In genomic region chr3:85878911-85879310, GRCm38 (mm10) we compare ENCODE assay signal across 28 mouse cellular contexts. TPM values are rescaled to one million over a fixed set of nuclear protein-coding genes. Genes with fewer than 3 reads are reported as not detected.
A peak's percentile ranks its signal among the peaks of the same experiment; 100 is the strongest.
DNase-seq lines count a peak whose midpoint lies in the region; ATAC-seq lines count a peak whose summit lies in the region.
"Had no signal": no experiment of that assay in that cellular context is flagged by ENCODE, and none has a peak within 500 bp of the region (broad histone marks: within the 10 kb centered on the region; RNA-seq: fewer than 3 reads in every experiment).

No protein-coding gene starts in this region.

- peaks cover 13 to 35% of the 10 kb centered on the region in 2 experiments for H3K4me1 ChIP-seq in heart, embryonic 14.5 days (ENCODE audit: control insufficient read depth in 2 of 2, insufficient read depth in 2 of 2, low read length in 2 of 2)
- H3K4me1 ChIP-seq in midbrain, embryonic 11.5 days (ENCODE audit: control insufficient read depth, insufficient read depth, low read length): no peaks in the 10 kb centered on the region
- H3K4me1 ChIP-seq in midbrain, embryonic 15.5 days: no peaks in the 10 kb centered on the region
- H3K4me1 ChIP-seq: embryonic facial prominence, embryonic 13.5 days; forebrain, embryonic 10.5 days; forebrain, embryonic 15.5 days; hindbrain, embryonic 13.5 days; neural tube, embryonic 15.5 days had no signal

- no peak for ATAC-seq in heart, embryonic 14.5 days (ENCODE audit: insufficient number of reproducible peaks, insufficient read depth, low FRiP score, low read depth)
- ATAC-seq in midbrain, embryonic 11.5 days (ENCODE audit: low FRiP score): no peak
- no peak for ATAC-seq in midbrain, embryonic 15.5 days (replicated peaks)
- ATAC-seq: forebrain, embryonic 15.5 days; intestine, postnatal 0 days had no signal

- DNase-seq in heart, postnatal 36 days: no peak
- DNase-seq in kidney, postnatal 36 days: peak; percentile 10 to 21
- DNase-seq in kidney, postnatal 10 days: no peak
- DNase-seq in midbrain, embryonic 11.5 days (ENCODE audit: low spot score, missing footprints): peak; percentile 54
- DNase-seq in lung, postnatal 36 days: peak; percentile 50
- no peak for DNase-seq in embryo, embryonic 11 days
- DNase-seq: adrenal gland, postnatal 25 days; B cell, adult 2 months; cerebellum, adult 11-12 months; cerebellum, adult 9-11 months; layer of hippocampus, adult 9-11 months; liver; midbrain, embryonic 14.5 days; retina, postnatal 1 day; right cerebral cortex, postnatal 14 days; thymus, postnatal 4 days had no signal

- H3K36me3 ChIP-seq in heart, embryonic 14.5 days (ENCODE audit: control insufficient read depth, insufficient read depth, low read length): no peaks in the 10 kb centered on the region
- H3K36me3 ChIP-seq in midbrain, embryonic 11.5 days (ENCODE audit: control insufficient read depth, insufficient read depth, low read length): no peaks in the 10 kb centered on the region
- H3K36me3 ChIP-seq in midbrain, embryonic 15.5 days (replicated peaks): no peaks in the 10 kb centered on the region
- H3K36me3 ChIP-seq: embryonic facial prominence, embryonic 13.5 days; forebrain, embryonic 10.5 days; forebrain, embryonic 15.5 days; hindbrain, embryonic 13.5 days; neural tube, embryonic 15.5 days had no signal

- H3K27ac ChIP-seq in heart, embryonic 14.5 days (replicated peaks in 1 of 2; ENCODE audit: control insufficient read depth in 1 of 2, insufficient read depth in 1 of 2, low read depth in 2 of 2, low read length in 2 of 2): peak overlapping the region in 1 of 2 experiments; percentile 37; a peak in 2 of 4 replicates
- H3K27ac ChIP-seq in midbrain, embryonic 11.5 days (ENCODE audit: low read depth, low read length): no peak overlapping the region
- H3K27ac ChIP-seq in midbrain, embryonic 15.5 days: no peak overlapping the region
- H3K27ac ChIP-seq: embryonic facial prominence, embryonic 13.5 days; forebrain, embryonic 10.5 days; forebrain, embryonic 15.5 days; hindbrain, embryonic 13.5 days; liver, embryonic 14.5 days; macrophage; neural tube, embryonic 15.5 days had no signal

- H3K4me2 ChIP-seq in heart, embryonic 14.5 days (ENCODE audit: low read length): peak overlapping the region; percentile 6; the same call in 1 of the 2 replicates
- H3K4me2 ChIP-seq in midbrain, embryonic 11.5 days: no peak overlapping the region
- H3K4me2 ChIP-seq in midbrain, embryonic 15.5 days: no peak overlapping the region
- H3K4me2 ChIP-seq: embryonic facial prominence, embryonic 13.5 days; forebrain, embryonic 15.5 days; hindbrain, embryonic 13.5 days; neural tube, embryonic 15.5 days had no signal

- intact Hi-C loops in heart, postnatal 36 days (cut with DNase I): no loop called here

- no peaks in the 10 kb centered on the region for H3K27me3 ChIP-seq in heart, embryonic 14.5 days (ENCODE audit: control insufficient read depth, insufficient read depth, low read length)
- no peaks in the 10 kb centered on the region for H3K27me3 ChIP-seq in midbrain, embryonic 11.5 days (ENCODE audit: control insufficient read depth, insufficient read depth, low read length)
- H3K27me3 ChIP-seq in midbrain, embryonic 15.5 days (replicated peaks): no peaks in the 10 kb centered on the region
- H3K27me3 ChIP-seq: embryonic facial prominence, embryonic 13.5 days; forebrain, embryonic 15.5 days; hindbrain, embryonic 13.5 days; neural tube, embryonic 15.5 days had no signal

- WGBS in heart, embryonic 14.5 days: 28% methylated on average over 5 of the region's 5 CpGs
- WGBS in midbrain, embryonic 11.5 days: 83% methylated on average over 5 of the region's 5 CpGs
- WGBS in midbrain, embryonic 15.5 days: 88% methylated on average over 5 of the region's 5 CpGs

- no peak overlapping the region for H3K4me3 ChIP-seq in heart, embryonic 14.5 days (ENCODE audit: control insufficient read depth in 1 of 2, insufficient read depth in 1 of 2, low read depth in 1 of 2, low read length in 2 of 2)
- no peak overlapping the region for H3K4me3 ChIP-seq in midbrain, embryonic 11.5 days (ENCODE audit: low read depth, low read length)
- H3K4me3 ChIP-seq in midbrain, embryonic 15.5 days: no peak overlapping the region
- H3K4me3 ChIP-seq: embryonic facial prominence, embryonic 13.5 days; forebrain, embryonic 10.5 days; forebrain, embryonic 15.5 days; hindbrain, embryonic 13.5 days; neural tube, embryonic 15.5 days had no signal

- H3K9ac ChIP-seq in heart, embryonic 14.5 days (ENCODE audit: low read length): no peak overlapping the region
- H3K9ac ChIP-seq in midbrain, embryonic 11.5 days (ENCODE audit: low read length): no peak overlapping the region
- no peak overlapping the region for H3K9ac ChIP-seq in midbrain, embryonic 15.5 days
- H3K9ac ChIP-seq: embryonic facial prominence, embryonic 13.5 days; forebrain, embryonic 15.5 days; hindbrain, embryonic 13.5 days; liver, embryonic 14.5 days; neural tube, embryonic 15.5 days had no signal

- H3K9me3 ChIP-seq in heart, embryonic 14.5 days (ENCODE audit: control insufficient read depth, low read length): no peaks in the 10 kb centered on the region
- H3K9me3 ChIP-seq in midbrain, embryonic 11.5 days (ENCODE audit: control insufficient read depth, low read length): no peaks in the 10 kb centered on the region
- no peaks in the 10 kb centered on the region for H3K9me3 ChIP-seq in midbrain, embryonic 15.5 days
- H3K9me3 ChIP-seq: embryonic facial prominence, embryonic 13.5 days; forebrain, embryonic 10.5 days; forebrain, embryonic 15.5 days; hindbrain, embryonic 13.5 days; neural tube, embryonic 15.5 days had no signal

RNA-seq across cellular contexts. Expression of gene Glt28d2, which starts 8.4 kb away (rescaled TPM):
- polyA plus RNA-seq in heart, embryonic 14.5 days (2014; fragmentation: Nextera tagmentation; extraction: Ambion mirVana): 2.2 and 2.4 TPM in 2 replicates
- 1 to 10 TPM; 4.1 to 4.7 TPM for total RNA-seq in heart, postnatal 36 days (2021)
- 0.15 and 0.29 TPM in 2 replicates for polyA plus RNA-seq in midbrain, embryonic 11.5 days (2014; fragmentation: Nextera tagmentation; extraction: Ambion mirVana)
- polyA plus RNA-seq in midbrain, embryonic 15.5 days (2015; fragmentation: Nextera tagmentation; extraction: Ambion mirVana): 0.13 and 0.45 TPM in 2 replicates
- polyA plus RNA-seq: macrophage had no signal

RNA-seq across cellular contexts. Expression of gene Gm37240, which starts 8.4 kb away (rescaled TPM):
- polyA plus RNA-seq in heart, embryonic 14.5 days (2014; fragmentation: Nextera tagmentation; extraction: Ambion mirVana): 12.3 and 19.4 TPM in 2 replicates
- 10 to 100 TPM; 35.9 to 45.6 TPM for total RNA-seq in heart, postnatal 36 days (2021)
- polyA plus RNA-seq in midbrain, embryonic 11.5 days (2014; fragmentation: Nextera tagmentation; extraction: Ambion mirVana): 0.67 and 0.91 TPM in 2 replicates
- polyA plus RNA-seq in midbrain, embryonic 15.5 days (2015; fragmentation: Nextera tagmentation; extraction: Ambion mirVana): 0.40 and 0.73 TPM in 2 replicates
- total RNA-seq: megakaryocyte-erythroid progenitor cell, adult 5-6 weeks had no signal
- polyA plus RNA-seq: macrophage; testis, adult 2 months had no signal

Comparison
In these comparisons a context has a peak if more than half of its experiments do, and no peak if none do; other contexts are left out.
1. DNase-seq: peak in kidney, postnatal 36 days (2 of 2), midbrain, embryonic 11.5 days (single experiment) and lung, postnatal 36 days (single experiment); none in heart, postnatal 36 days (0 of 2), kidney, postnatal 10 days (single experiment) and embryo, embryonic 11 days (single experiment).